Mouse (Mus musculus) heart, postnatal 0 days (tissue): Measurements from ENCODE around the gene Mapkapk2. TPM values are rescaled to one million over a fixed set of nuclear protein-coding genes. Genes with fewer than 3 reads are reported as not detected.

Experiments used
- ATAC-seq: fragments of 200-750 bp; cut with Nextera tagmentation; 2 replicates; pipeline ENCODE4 v1.8.0; 2017; ENCODE audit warnings: low read depth, moderate number of reproducible peaks, moderate library complexity; ENCODE audit not compliant: insufficient read depth
- DNase-seq: peaks from one replicate; pipeline ENCODE4 v3.0.0-alpha.2; 2016; ENCODE audit warnings: low spot score
- H3K27ac ChIP-seq: fragments of 300-500 bp; sonication (generic); 2 replicates; pipeline ENCODE4 v1.5.1; 2014; ENCODE audit warnings: low read depth, mild to moderate bottlenecking
- H3K27me3 ChIP-seq: fragments of 300-500 bp; sonication (generic); 2 replicates; pipeline ENCODE4 v1.6.1; 2014; ENCODE audit warnings: low read length, mixed read lengths; ENCODE audit not compliant: control insufficient read depth, insufficient read depth
- H3K36me3 ChIP-seq: fragments of 300-500 bp; sonication (generic); replicated peaks from 2 replicates; pipeline ENCODE4 v1.6.1; 2014; ENCODE audit warnings: low read length, mixed read lengths; ENCODE audit not compliant: control insufficient read depth, insufficient read depth
- H3K4me1 ChIP-seq: fragments of 300-500 bp; sonication (generic); 2 replicates; pipeline ENCODE4 v1.6.1; 2014; ENCODE audit warnings: antibody characterized with exemption; ENCODE audit not compliant: control insufficient read depth, insufficient read depth
- H3K4me2 ChIP-seq: fragments of 300-500 bp; sonication (generic); 2 replicates; pipeline ENCODE4 v1.6.1; 2014; ENCODE audit warnings: low read depth, mild to moderate bottlenecking, low read length, moderate library complexity
- H3K4me3 ChIP-seq: fragments of 300-500 bp; sonication (generic); 2 replicates; pipeline ENCODE4 v1.5.1; 2014; ENCODE audit warnings: low read depth, low read length
- H3K9ac ChIP-seq: fragments of 300-500 bp; sonication (generic); replicated peaks from 2 replicates; pipeline ENCODE4 v1.6.1; 2014; ENCODE audit warnings: low read depth, low read length, mixed read lengths
- H3K9me3 ChIP-seq: fragments of 300-500 bp; sonication (generic); replicated peaks from 2 replicates; pipeline ENCODE4 v1.6.1; 2016; ENCODE audit warnings: low read length; ENCODE audit not compliant: control insufficient read depth
- CTCF ChIP-seq: IDR thresholded peaks from 2 replicates; pipeline ENCODE4 v1.5.1; 2016; ENCODE audit warnings: antibody characterized with exemption, control low read depth, low read depth
- EP300 ChIP-seq: IDR thresholded peaks from 2 replicates; pipeline ENCODE4 v1.6.1; 2016; ENCODE audit warnings: antibody characterized with exemption, low read depth
- WGBS: fragments of 180-500 bp; shearing (Covaris S2); extraction: QIAGEN DNeasy Blood & Tissue Kit; methylation state at CpG from one replicate; pipeline ENCODE4 v1.1.7; 2014; 5-methylcytosine and 5-hydroxymethylcytosine counted together
- polyA plus RNA-seq: library from polyadenylated mRNA; unstranded; fragments of >200 nt; fragmentation: Nextera tagmentation; extraction: Ambion mirVana; gene quantifications from 2 replicates; pipeline ENCODE4 v1.2.1, GENCODE M21; 2015
- total RNA-seq: library from RNA; depleted of rRNA; stranded (reverse); fragments of >200 nt; gene quantifications from 2 replicates; pipeline ENCODE4 v1.2.3, GENCODE M21; 2014; ENCODE audit warnings: low replicate concordance

Gene Mapkapk2
- total and polyA plus RNA-seq, 2 experiments from 2014 or later = 69.9 to 302 TPM

DNA sequence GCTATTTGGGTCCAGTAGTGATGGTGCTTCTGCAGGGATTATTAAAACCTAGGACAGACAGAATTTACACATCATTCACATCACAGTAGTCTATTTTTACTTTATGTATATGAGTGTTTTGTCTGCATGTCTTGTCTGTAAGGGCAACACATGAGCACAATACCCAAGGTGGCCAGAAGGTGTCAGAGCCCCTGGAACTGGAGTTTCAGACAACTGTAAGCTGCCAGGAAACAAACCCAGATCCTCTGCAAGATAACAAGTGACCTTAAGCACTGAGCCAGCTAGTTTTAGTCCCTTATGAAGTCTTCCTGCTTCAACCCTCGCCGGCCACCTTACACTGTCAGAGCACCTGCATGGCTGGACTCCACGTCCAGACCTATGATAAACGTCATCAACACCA lies 17.9 kb downstream of the Mapkapk2 start:
- Histone ChIP-seq H3K9ac (no peak overlapping the region), H3K4me2 (no peak overlapping the region), H3K4me3 (no peak overlapping the region), H3K4me1 (peaks cover 91% of the 10 kb centered on the region), H3K9me3 (no peaks in the 10 kb centered on the region), H3K27ac (peak overlapping the region; percentile 32; the same call in 1 of the 2 replicates), H3K27me3 (no peaks in the 10 kb centered on the region), H3K36me3 (no peaks in the 10 kb centered on the region)
- WGBS = 46% methylated on average over 4 of the region's 4 CpGs
- no peak for DNase-seq
- ATAC-seq = no peak
- TF ChIP-seq CTCF (peak; percentile 20; the same call in 1 of the 2 replicates), EP300 (no peak)

DNA sequence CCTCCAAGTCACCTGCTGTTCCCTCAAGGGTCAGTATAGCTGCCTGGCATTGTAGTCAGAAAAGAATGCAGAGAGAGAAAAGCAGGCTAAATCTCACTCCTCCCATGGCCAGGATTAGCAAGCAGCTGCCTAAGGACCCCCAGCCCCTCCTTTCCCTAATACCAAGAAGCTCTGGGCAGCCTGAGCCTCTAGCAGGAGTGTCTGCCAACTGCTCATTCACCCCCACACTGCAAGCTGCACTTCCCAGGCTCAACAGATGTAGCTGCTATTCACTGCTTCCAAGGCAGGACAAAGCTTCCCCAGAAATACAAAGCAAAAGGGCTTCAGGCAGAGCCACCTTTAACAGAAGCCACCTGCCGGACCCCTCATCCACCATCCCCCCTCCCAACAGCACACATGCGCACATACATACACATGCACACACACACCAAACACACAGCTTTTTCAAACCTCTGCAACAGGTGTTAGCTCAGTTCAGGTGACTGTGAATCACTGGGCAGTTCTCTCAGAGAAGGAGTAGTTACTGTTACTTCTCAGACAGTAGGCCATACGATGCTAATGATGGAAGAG lies 18.8 kb downstream of the Mapkapk2 start:
- peak overlapping the region; percentile 32; the same call in 1 of the 2 replicates for H3K27ac ChIP-seq
- no peaks in the 10 kb centered on the region for H3K9me3 ChIP-seq
- H3K36me3 ChIP-seq = no peaks in the 10 kb centered on the region
- H3K27me3 ChIP-seq = no peaks in the 10 kb centered on the region
- TF ChIP-seq CTCF (no peak), EP300 (no peak)
- DNase-seq (no peak), ATAC-seq (0 out of 2 replicates have a peak, but pooled peaks have one; percentile 15)
- H3K4me2 ChIP-seq = no peak overlapping the region
- peaks cover 91% of the 10 kb centered on the region for H3K4me1 ChIP-seq
- no peak overlapping the region for H3K4me3 ChIP-seq
- H3K9ac ChIP-seq = 0 out of 2 replicates have a peak overlapping the region, but pooled peaks have one; percentile 14
- WGBS = 59% methylated on average over 3 of the region's 3 CpGs

DNA sequence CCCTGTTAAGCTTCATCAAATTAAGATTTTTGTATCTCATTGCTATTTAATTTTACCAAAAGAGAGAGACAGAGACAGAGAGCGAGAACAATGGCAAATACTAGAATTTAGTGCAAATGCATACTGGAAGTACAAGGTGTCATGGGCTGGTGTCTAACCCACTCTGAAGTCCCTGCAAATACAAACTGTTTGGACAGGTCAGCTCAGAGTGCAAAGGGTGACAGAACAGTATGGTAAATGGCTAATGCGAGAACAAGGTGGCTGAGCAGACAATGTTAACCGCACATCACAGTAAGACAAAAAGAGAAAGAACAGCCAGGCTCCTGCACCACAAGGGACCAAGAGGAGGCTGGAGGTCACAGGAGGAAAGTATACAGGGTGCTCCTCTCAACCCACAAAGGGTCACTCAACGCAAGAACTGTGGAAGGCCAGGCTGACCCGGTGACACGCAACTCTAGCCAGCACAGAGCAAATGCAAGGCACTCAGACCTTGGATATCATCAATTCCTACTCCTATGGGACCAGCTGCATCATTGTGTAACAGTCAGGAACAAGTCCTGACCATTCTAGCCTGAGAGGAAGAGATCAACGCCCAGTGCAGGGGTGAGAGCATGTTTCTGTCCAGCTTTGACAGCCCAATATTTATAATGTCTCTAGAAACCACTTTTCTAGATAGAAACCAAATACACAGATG lies 22.4 kb downstream of the Mapkapk2 start:
- H3K4me2 ChIP-seq = no peak overlapping the region
- ATAC-seq = no peak
- 64% methylated on average over 7 of the region's 7 CpGs for WGBS
- no peaks in the 10 kb centered on the region for H3K36me3 ChIP-seq
- TF ChIP-seq EP300 (no peak), CTCF (no peak)
- H3K4me3 ChIP-seq = no peak overlapping the region
- H3K9ac ChIP-seq = no peak overlapping the region
- H3K4me1 ChIP-seq = peaks cover 76% of the 10 kb centered on the region
- H3K9me3 ChIP-seq = no peaks in the 10 kb centered on the region
- no peak for DNase-seq
- H3K27ac ChIP-seq = 0 out of 2 replicates have a peak overlapping the region, but pooled peaks have one; percentile 28
- no peaks in the 10 kb centered on the region for H3K27me3 ChIP-seq

DNA sequence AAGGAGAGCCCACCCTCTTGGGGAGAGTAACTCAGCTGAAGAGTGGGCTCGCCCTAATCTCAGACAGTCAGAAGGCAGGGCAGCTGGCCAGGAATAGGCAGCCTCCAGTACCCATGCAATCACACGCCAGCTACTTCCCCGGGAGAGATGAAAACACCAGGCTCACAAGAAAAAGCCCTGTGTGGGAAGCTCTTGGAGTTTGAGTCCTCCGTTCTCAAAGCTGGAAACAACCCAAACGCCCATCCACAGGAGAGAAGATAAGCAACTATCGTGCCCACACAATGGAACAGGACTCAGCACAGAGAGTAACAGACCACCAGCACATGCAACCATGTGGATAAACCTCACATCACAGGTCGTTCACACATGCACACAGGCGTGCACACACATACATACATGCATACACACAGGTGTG lies 23.1 kb downstream of the Mapkapk2 start:
- no peak for TF ChIP-seq EP300
- TF ChIP-seq CTCF = no peak
- 23% methylated on average over 8 of the region's 8 CpGs for WGBS
- H3K4me1 ChIP-seq = peaks cover 69% of the 10 kb centered on the region

DNA sequence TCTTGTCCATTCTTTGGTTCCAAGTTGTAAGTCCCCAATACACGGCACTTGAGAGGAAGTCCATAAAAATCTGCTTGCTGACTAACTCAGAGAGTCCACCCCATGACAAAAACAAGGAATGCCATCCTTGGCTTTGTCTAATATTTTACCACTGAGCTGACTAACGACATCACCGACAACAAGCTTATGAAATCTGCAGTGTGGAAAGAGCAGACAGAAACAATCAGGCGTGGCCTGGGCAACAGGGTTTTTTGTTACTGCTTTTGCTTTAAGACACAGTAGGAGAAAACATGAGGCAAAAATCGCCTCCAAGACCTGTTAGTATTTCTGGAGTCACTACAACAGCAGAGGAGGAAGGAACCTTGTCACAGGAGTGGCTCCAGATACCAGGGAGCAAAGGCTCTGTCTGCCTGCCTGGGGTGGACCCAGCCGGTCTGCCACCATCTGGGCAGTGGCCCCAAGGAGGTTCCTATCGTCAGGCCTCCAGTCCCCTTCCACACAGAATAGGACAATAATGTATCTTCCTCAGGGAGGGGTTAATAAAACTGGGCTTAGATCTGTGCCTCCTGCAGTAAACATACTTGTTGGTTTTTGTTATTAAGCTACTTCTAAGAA lies 25.1 kb downstream of the Mapkapk2 start:
- Histone ChIP-seq H3K27ac (no peak overlapping the region), H3K4me3 (no peak overlapping the region)

More for the DNA sequence above, 23.1 kb downstream of the Mapkapk2 start:
- Histone ChIP-seq H3K36me3 (no peaks in the 10 kb centered on the region), H3K4me3 (no peak overlapping the region), H3K4me2 (peak overlapping the region; percentile 32; the same call in 1 of the 2 replicates), H3K9me3 (no peaks in the 10 kb centered on the region), H3K9ac (no peak overlapping the region), H3K27me3 (no peaks in the 10 kb centered on the region), H3K27ac (peak overlapping the region; percentile 66)
- peak; percentile 29; the same call in 1 of the 2 replicates for ATAC-seq
- no peak for DNase-seq

More for the DNA sequence above, 25.1 kb downstream of the Mapkapk2 start:
- WGBS = 72% methylated on average over 7 of the region's 7 CpGs
- Histone ChIP-seq H3K9me3 (no peaks in the 10 kb centered on the region), H3K9ac (no peak overlapping the region), H3K27me3 (no peaks in the 10 kb centered on the region), H3K4me1 (peaks cover 55% of the 10 kb centered on the region), H3K4me2 (no peak overlapping the region), H3K36me3 (no peaks in the 10 kb centered on the region)
- ATAC-seq = no peak
- no peak for DNase-seq
- no peak for TF ChIP-seq EP300
- TF ChIP-seq CTCF = no peak
